Mouse (Mus musculus): ENCODE results near the gene Espn. TPM values are rescaled to one million over a fixed set of nuclear protein-coding genes. Genes with fewer than 3 reads are reported as not detected.
A peak's percentile ranks its signal among the peaks of the same experiment; 100 is the strongest.

The Espn gene
- polyA plus RNA-seq, 1 experiment from 2014 or later = 1.6 TPM

- Histone ChIP-seq H3K4me1 (replicated peaks) (peaks cover 30% of the 10 kb centered on the region), H3K27me3 (ENCODE audit: insufficient read depth, poor library complexity, severe bottlenecking) (peaks cover 92% of the 10 kb centered on the region), H3K4me3 (peak within 1 kb of the TSS; percentile 36), H3K9me3 (no peaks in the 10 kb centered on the region), H3K36me3 (no peaks in the 10 kb centered on the region), H3K27ac (no peak within 1 kb of the TSS)
- no peak for DNase-seq (ENCODE audit: low spot score)
- WGBS = 4% methylated on average over 35 of the region's 35 CpGs
Observed at GRCm38 (mm10) chr4:152158585-152159284, 6.6 kb upstream of the Espn start, which contains the start of gene Hes2. TSS of gene Hes2 (plus strand) at chr4:152158867.

- H3K4me1 ChIP-seq (replicated peaks) = peaks cover 35% of the 10 kb centered on the region
- WGBS = 16% methylated on average over 21 of the region's 21 CpGs
- no peaks in the 10 kb centered on the region for H3K9me3 ChIP-seq
- no peak overlapping the region for H3K27ac ChIP-seq
- H3K36me3 ChIP-seq = no peaks in the 10 kb centered on the region
- peak; percentile 47 for DNase-seq (ENCODE audit: low spot score)
- peak overlapping the region; percentile 36 for H3K4me3 ChIP-seq
- peaks cover 95% of the 10 kb centered on the region for H3K27me3 ChIP-seq (ENCODE audit: insufficient read depth, poor library complexity, severe bottlenecking)
Observed at GRCm38 (mm10) chr4:152157779-152158584, 5.8 kb upstream of the Espn start.

- no peak for DNase-seq (ENCODE audit: low spot score)
- Histone ChIP-seq H3K27me3 (ENCODE audit: insufficient read depth, poor library complexity, severe bottlenecking) (peaks cover 95% of the 10 kb centered on the region), H3K9me3 (no peaks in the 10 kb centered on the region), H3K36me3 (no peaks in the 10 kb centered on the region), H3K27ac (no peak overlapping the region), H3K4me1 (replicated peaks) (peaks cover 43% of the 10 kb centered on the region), H3K4me3 (no peak overlapping the region)
- 70% methylated on average over 4 of the region's 4 CpGs for WGBS
Observed at GRCm38 (mm10) chr4:152155019-152155418, 2.8 kb upstream of the Espn start.

- Histone ChIP-seq H3K9me3 (no peaks in the 10 kb centered on the region), H3K36me3 (no peaks in the 10 kb centered on the region), H3K4me1 (replicated peaks) (peaks cover 31% of the 10 kb centered on the region), H3K27ac (no peak overlapping the region), H3K27me3 (ENCODE audit: insufficient read depth, poor library complexity, severe bottlenecking) (peaks cover 95% of the 10 kb centered on the region), H3K4me3 (peak overlapping the region; percentile 42)
- WGBS = 2% methylated on average over 23 of the region's 23 CpGs
- peak; percentile 86 for DNase-seq (ENCODE audit: low spot score)
Observed at GRCm38 (mm10) chr4:152153771-152154177, 1.6 kb upstream of the Espn start.

- peak overlapping the region; percentile 49 for H3K4me3 ChIP-seq
- 19% methylated on average over 7 of the region's 7 CpGs for WGBS
- no peak for DNase-seq (ENCODE audit: low spot score)
- no peaks in the 10 kb centered on the region for H3K9me3 ChIP-seq
- H3K36me3 ChIP-seq = no peaks in the 10 kb centered on the region
- peaks cover 27% of the 10 kb centered on the region for H3K4me1 ChIP-seq (replicated peaks)
- H3K27ac ChIP-seq = peak overlapping the region; percentile 42; the same call in 1 of the 2 replicates
- peaks cover 96% of the 10 kb centered on the region for H3K27me3 ChIP-seq (ENCODE audit: insufficient read depth, poor library complexity, severe bottlenecking)
Observed at GRCm38 (mm10) chr4:152151451-152151965, 663 bp downstream of the Espn start.

GRCm38 (mm10) chr4:152150546-152150945 is 1.6 kb downstream of the Espn start:
- H3K9me3 ChIP-seq = no peaks in the 10 kb centered on the region
- peaks cover 34% of the 10 kb centered on the region for H3K4me1 ChIP-seq (replicated peaks)
- H3K27ac ChIP-seq = no peak overlapping the region
- peaks cover 100% of the 10 kb centered on the region for H3K27me3 ChIP-seq (ENCODE audit: insufficient read depth, poor library complexity, severe bottlenecking)
- DNase-seq (ENCODE audit: low spot score) = no peak
- no peaks in the 10 kb centered on the region for H3K36me3 ChIP-seq
- WGBS = 71% methylated on average over 4 of the region's 4 CpGs
- no peak overlapping the region for H3K4me3 ChIP-seq

- no peaks in the 10 kb centered on the region for H3K9me3 ChIP-seq
- H3K4me3 ChIP-seq = no peak overlapping the region
- 66% methylated on average over 11 of the region's 11 CpGs for WGBS
- no peak for DNase-seq (ENCODE audit: low spot score)
- no peak overlapping the region for H3K27ac ChIP-seq
- H3K36me3 ChIP-seq = no peaks in the 10 kb centered on the region
- H3K4me1 ChIP-seq (replicated peaks) = peaks cover 12% of the 10 kb centered on the region
- H3K27me3 ChIP-seq (ENCODE audit: insufficient read depth, poor library complexity, severe bottlenecking) = peaks cover 86% of the 10 kb centered on the region
Observed at GRCm38 (mm10) chr4:152146033-152146827, 5.9 kb downstream of the Espn start.

- no peak for DNase-seq (ENCODE audit: low spot score)
- H3K4me1 ChIP-seq (replicated peaks) = peaks cover 12% of the 10 kb centered on the region
- no peak overlapping the region for H3K4me3 ChIP-seq
- H3K27me3 ChIP-seq (ENCODE audit: insufficient read depth, poor library complexity, severe bottlenecking) = peaks cover 84% of the 10 kb centered on the region
- WGBS = 75% methylated on average over 10 of the region's 10 CpGs
- H3K36me3 ChIP-seq = no peaks in the 10 kb centered on the region
- no peak overlapping the region for H3K27ac ChIP-seq
- no peaks in the 10 kb centered on the region for H3K9me3 ChIP-seq
Observed at GRCm38 (mm10) chr4:152145473-152145872, 6.7 kb downstream of the Espn start.

- WGBS = 36% methylated on average over 1 of the region's 1 CpGs
- Histone ChIP-seq H3K36me3 (no peaks in the 10 kb centered on the region), H3K27ac (no peak overlapping the region), H3K4me3 (no peak overlapping the region), H3K27me3 (ENCODE audit: insufficient read depth, poor library complexity, severe bottlenecking) (peaks cover 78% of the 10 kb centered on the region), H3K9me3 (no peaks in the 10 kb centered on the region), H3K4me1 (replicated peaks) (peaks cover 18% of the 10 kb centered on the region)
- DNase-seq (ENCODE audit: low spot score) = no peak
Observed at GRCm38 (mm10) chr4:152143632-152144031, 8.5 kb downstream of the Espn start.

GRCm38 (mm10) chr4:152141521-152142135 is 10.5 kb downstream of the Espn start:
- no peak for DNase-seq (ENCODE audit: low spot score)
- 77% methylated on average over 8 of the region's 8 CpGs for WGBS

GRCm38 (mm10) chr4:152140441-152140840 is 11.7 kb downstream of the Espn start:
- no peak for DNase-seq (ENCODE audit: low spot score)
- whole genome bisulfite sequencing = 30% methylated on average over 6 of the region's 6 CpGs

More at GRCm38 (mm10) chr4:152141521-152142135, 10.5 kb downstream of the Espn start:
- Histone ChIP-seq H3K27me3 (ENCODE audit: insufficient read depth, poor library complexity, severe bottlenecking) (peaks cover 78% of the 10 kb centered on the region), H3K4me1 (replicated peaks) (peaks cover 20% of the 10 kb centered on the region), H3K27ac (no peak overlapping the region), H3K9me3 (no peaks in the 10 kb centered on the region), H3K4me3 (no peak overlapping the region), H3K36me3 (no peaks in the 10 kb centered on the region)

More at GRCm38 (mm10) chr4:152140441-152140840, 11.7 kb downstream of the Espn start:
- no peaks in the 10 kb centered on the region for H3K36me3 ChIP-seq
- H3K27me3 ChIP-seq (ENCODE audit: insufficient read depth, poor library complexity, severe bottlenecking) = peaks cover 78% of the 10 kb centered on the region
- peaks cover 15% of the 10 kb centered on the region for H3K4me1 ChIP-seq (replicated peaks)
- no peaks in the 10 kb centered on the region for H3K9me3 ChIP-seq
- H3K27ac ChIP-seq = no peak overlapping the region
- H3K4me3 ChIP-seq = no peak overlapping the region
